Comparison of ENCODE assay signal across 8 mouse cellular contexts in the genomic region with DNA sequence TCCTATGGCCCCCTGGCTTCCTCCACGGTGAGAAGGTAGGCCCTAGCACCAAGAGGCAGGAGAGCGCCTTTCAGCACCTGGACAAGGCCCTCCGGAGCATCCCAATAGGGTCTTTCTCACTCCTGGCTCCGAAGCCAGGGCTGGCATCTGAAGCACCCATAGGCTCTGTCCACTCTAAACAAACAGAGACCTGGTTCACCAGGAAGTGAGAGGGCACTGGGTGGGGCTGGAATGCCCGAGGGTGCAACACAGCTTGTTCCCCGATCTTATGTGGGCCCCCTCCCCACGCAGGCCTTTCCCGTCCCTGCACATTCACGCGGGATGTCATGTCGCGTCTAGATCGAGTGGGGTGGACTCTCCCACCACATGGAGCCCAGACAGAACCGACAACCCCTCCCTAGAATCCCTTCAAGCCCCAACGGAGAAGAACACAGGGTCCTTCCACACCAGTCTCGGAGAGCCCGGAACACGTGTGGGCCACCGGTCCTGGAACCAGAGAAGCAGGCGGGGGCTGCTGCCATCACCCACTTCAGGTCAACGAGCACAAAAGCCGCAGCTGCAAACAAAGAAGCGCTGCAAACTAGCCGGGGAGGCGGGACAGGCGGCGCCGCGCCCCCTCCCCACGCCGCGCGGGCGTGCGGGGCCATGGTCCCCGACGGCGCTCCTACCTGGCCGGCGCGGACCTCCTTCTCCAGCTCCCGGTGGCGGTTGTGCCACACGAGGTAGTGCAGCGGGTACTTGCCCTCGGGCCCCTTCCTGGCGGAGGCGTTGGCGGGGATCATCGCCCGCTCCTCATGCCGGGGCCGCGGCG. TPM values are rescaled to one million over a fixed set of nuclear protein-coding genes. Genes with fewer than 3 reads are reported as not detected.
DNase-seq lines count a peak whose midpoint lies in the region; ATAC-seq and TF ChIP-seq lines count a peak whose summit lies in the region.

No protein-coding gene starts in this region.

- peak overlapping the region; percentile 91 for H3K27ac ChIP-seq in forebrain, embryonic 12.5 days
- H3K27ac ChIP-seq in limb, embryonic 12.5 days, result no peak overlapping the region
- peak overlapping the region; percentile 40 for H3K27ac ChIP-seq in olfactory bulb, adult 2 months (ENCODE audit: insufficient read depth, low read depth, low read length)

- no peaks in the 10 kb centered on the region for H3K9me3 ChIP-seq in forebrain, embryonic 12.5 days
- no peaks in the 10 kb centered on the region for H3K9me3 ChIP-seq in limb, embryonic 12.5 days

- no peak for TF ChIP-seq POLR2A in olfactory bulb, adult 2 months (IDR thresholded peaks at IDR 0.05; ENCODE audit: insufficient read depth, low read depth, low read length)

- WGBS in forebrain, embryonic 12.5 days, result 2% methylated on average over 55 of the region's 55 CpGs
- WGBS in limb, embryonic 12.5 days, result 3% methylated on average over 55 of the region's 55 CpGs
- 3% methylated on average over 55 of the region's 55 CpGs for WGBS in olfactory bulb, adult 2 months

- no peaks in the 10 kb centered on the region for H3K36me3 ChIP-seq in forebrain, embryonic 12.5 days (replicated peaks)
- H3K36me3 ChIP-seq in limb, embryonic 12.5 days, result no peaks in the 10 kb centered on the region

- H3K4me3 ChIP-seq in forebrain, embryonic 12.5 days (replicated peaks), result peak overlapping the region; percentile 90
- H3K4me3 ChIP-seq in limb, embryonic 12.5 days (replicated peaks), result peak overlapping the region; percentile 85
- peak overlapping the region; percentile 80 for H3K4me3 ChIP-seq in olfactory bulb, adult 2 months (ENCODE audit: insufficient read depth, low read depth, low read length)

- no peaks in the 10 kb centered on the region for H3K27me3 ChIP-seq in forebrain, embryonic 12.5 days
- H3K27me3 ChIP-seq in limb, embryonic 12.5 days, result no peaks in the 10 kb centered on the region

- H3K4me2 ChIP-seq in forebrain, embryonic 12.5 days, result peak overlapping the region; percentile 81
- peak overlapping the region; percentile 90 for H3K4me2 ChIP-seq in limb, embryonic 12.5 days

- peaks cover 75% of the 10 kb centered on the region for H3K4me1 ChIP-seq in forebrain, embryonic 12.5 days
- H3K4me1 ChIP-seq in limb, embryonic 12.5 days (replicated peaks), result peaks cover 75% of the 10 kb centered on the region
- H3K4me1 ChIP-seq in olfactory bulb, adult 2 months (ENCODE audit: control insufficient read depth, insufficient read depth, low read length), result peaks cover 57% of the 10 kb centered on the region

- DNase-seq in kidney, adult 9 months, result peak; percentile 12
- DNase-seq in kidney, postnatal 36 days, result no peak
- DNase-seq in NIH3T3 (ENCODE audit: low read depth), result peak; percentile 34
- no peak for DNase-seq in yolk sac, embryonic 10.5 days (ENCODE audit: low spot score)
- DNase-seq in ovary, postnatal 36 days (ENCODE audit: low spot score), result no peak

- peak overlapping the region; percentile 94 for H3K9ac ChIP-seq in forebrain, embryonic 12.5 days
- H3K9ac ChIP-seq in limb, embryonic 12.5 days (replicated peaks), result peak overlapping the region; percentile 90

- TF ChIP-seq CTCF in olfactory bulb, adult 2 months (IDR thresholded peaks at IDR 0.05; ENCODE audit: insufficient read depth, low read depth, low read length), result no peak

- no peak for ATAC-seq in forebrain, embryonic 12.5 days (ENCODE audit: low FRiP score)
- no peak for ATAC-seq in limb, embryonic 12.5 days (ENCODE audit: insufficient number of reproducible peaks, insufficient read depth, low FRiP score, low TSS enrichment, low read depth)

RNA-seq across cellular contexts. Expression of gene Ankrd13b, which starts 0.5 kb away (rescaled TPM):
- polyA plus RNA-seq in forebrain, embryonic 12.5 days (2016; fragmentation: Nextera tagmentation; extraction: Ambion mirVana), result 23.0 and 25.1 TPM in 2 replicates
- 12.9 and 13.1 TPM in 2 replicates for polyA plus RNA-seq in limb, embryonic 12.5 days (2016; fragmentation: Nextera tagmentation; extraction: Ambion mirVana)
- polyA plus RNA-seq in olfactory bulb, adult 2 months (2012; ENCODE audit: insufficient read depth, insufficient read length, low replicate concordance, missing spikeins), result not detected in 2 replicates

RNA-seq across cellular contexts. Expression of gene Git1, which starts 4.4 kb away (rescaled TPM):
- polyA plus RNA-seq in forebrain, embryonic 12.5 days (2016; fragmentation: Nextera tagmentation; extraction: Ambion mirVana), result 14.6 and 14.8 TPM in 2 replicates
- 10.2 and 10.3 TPM in 2 replicates for polyA plus RNA-seq in limb, embryonic 12.5 days (2016; fragmentation: Nextera tagmentation; extraction: Ambion mirVana)
- polyA plus RNA-seq in olfactory bulb, adult 2 months (2012; ENCODE audit: insufficient read depth, insufficient read length, low replicate concordance, missing spikeins), result not detected in 2 replicates

RNA-seq across cellular contexts. Expression of gene Abhd15, which starts 25.9 kb away (rescaled TPM):
- polyA plus RNA-seq in forebrain, embryonic 12.5 days (2016; fragmentation: Nextera tagmentation; extraction: Ambion mirVana), result 3.8 and 4.8 TPM in 2 replicates
- polyA plus RNA-seq in limb, embryonic 12.5 days (2016; fragmentation: Nextera tagmentation; extraction: Ambion mirVana), result 1.5 and 2.4 TPM in 2 replicates
- polyA plus RNA-seq in olfactory bulb, adult 2 months (2012; ENCODE audit: insufficient read depth, insufficient read length, low replicate concordance, missing spikeins), result not detected in 2 replicates

RNA-seq across cellular contexts. Expression of gene Coro6, which starts 26.8 kb away (rescaled TPM):
- polyA plus RNA-seq in forebrain, embryonic 12.5 days (2016; fragmentation: Nextera tagmentation; extraction: Ambion mirVana), result 0.10 and 0.12 TPM in 2 replicates
- polyA plus RNA-seq in limb, embryonic 12.5 days (2016; fragmentation: Nextera tagmentation; extraction: Ambion mirVana), result 0.33 and 0.54 TPM in 2 replicates
- not detected in 2 replicates for polyA plus RNA-seq in olfactory bulb, adult 2 months (2012; ENCODE audit: insufficient read depth, insufficient read length, low replicate concordance, missing spikeins)

RNA-seq across cellular contexts. Expression of gene Trp53i13, which starts 26.8 kb away (rescaled TPM):
- 30.7 and 31.7 TPM in 2 replicates for polyA plus RNA-seq in forebrain, embryonic 12.5 days (2016; fragmentation: Nextera tagmentation; extraction: Ambion mirVana)
- 49.1 and 53.2 TPM in 2 replicates for polyA plus RNA-seq in limb, embryonic 12.5 days (2016; fragmentation: Nextera tagmentation; extraction: Ambion mirVana)
- not detected in 2 replicates for polyA plus RNA-seq in olfactory bulb, adult 2 months (2012; ENCODE audit: insufficient read depth, insufficient read length, low replicate concordance, missing spikeins)

Comparison
In these comparisons a context has a peak if more than half of its experiments do, and no peak if none do; other contexts are left out.
1. DNase-seq: peak in kidney, adult 9 months (single experiment) and NIH3T3 (single experiment); none in kidney, postnatal 36 days (0 of 2), yolk sac, embryonic 10.5 days (single experiment) and ovary, postnatal 36 days (single experiment).
2. Peak in every context shown above with its lines, with median percentiles within 50 percentile points of each other: H3K4me3 ChIP-seq.